Mouse (Mus musculus) cerebellum, postnatal 25 days (tissue): Measurements from ENCODE around the gene Nosip.
"Not testable (repeated sequence)": the region's sequence is repeated elsewhere in the genome, so short reads cannot be mapped to it uniquely, and the experiment has no call there.

Experiments used
- DNase-seq, 2 experiments: peaks; one replicate each; pipeline ENCODE4 v3.0.0; 2021; ENCODE audit warnings: mixed read lengths in 2 of 2

The Nosip gene

GRCm38 (mm10) chr7:45092048-45092447 lies 29.8 kb downstream of the Nosip start, which contains the start of gene Rcn3:
TSS of gene Rcn3 (minus strand) at chr7:45092221.
- DNase-seq = peak in 1 of 2 experiments; percentile 62

- no peak for DNase-seq
Observed at GRCm38 (mm10) chr7:45092828-45093515, 30.7 kb downstream of the Nosip start.

- DNase-seq = no peak
Observed at GRCm38 (mm10) chr7:45093516-45093905, 31.3 kb downstream of the Nosip start.

- DNase-seq = no peak
Observed at GRCm38 (mm10) chr7:45094121-45094520, 31.9 kb downstream of the Nosip start.

- no peak for DNase-seq
Observed at GRCm38 (mm10) chr7:45095367-45095766, 33.1 kb downstream of the Nosip start.

- not testable (repeated sequence) for DNase-seq
Observed at GRCm38 (mm10) chr7:45095965-45096364, 33.7 kb downstream of the Nosip start.

- no peak for DNase-seq
Observed at GRCm38 (mm10) chr7:45097479-45097878, 35.2 kb downstream of the Nosip start.

GRCm38 (mm10) chr7:45098541-45099240 lies 36.5 kb downstream of the Nosip start:
- no peak for DNase-seq

GRCm38 (mm10) chr7:45100046-45100445 lies 37.8 kb downstream of the Nosip start:
- DNase-seq = no peak

- no peak for DNase-seq
Observed at GRCm38 (mm10) chr7:45102441-45102840, 40.2 kb downstream of the Nosip start.

- no peak for DNase-seq
Observed at GRCm38 (mm10) chr7:45102940-45103585, 40.8 kb downstream of the Nosip start.

- DNase-seq = peak; percentile 48 to 62
Observed at GRCm38 (mm10) chr7:45103652-45104180, 41.5 kb downstream of the Nosip start, which contains the start of gene Fcgrt. TSS of gene Fcgrt (minus strand) at chr7:45103851.

- no peak for DNase-seq
Observed at GRCm38 (mm10) chr7:45104941-45105340, 42.7 kb downstream of the Nosip start.

- no peak for DNase-seq
Observed at GRCm38 (mm10) chr7:45105491-45105890, 43.3 kb downstream of the Nosip start.

GRCm38 (mm10) chr7:45106441-45106840 lies 44.2 kb downstream of the Nosip start:
- DNase-seq = no peak

- no peak for DNase-seq
Observed at GRCm38 (mm10) chr7:45107052-45107645, 44.9 kb downstream of the Nosip start.

- DNase-seq = not testable (repeated sequence)
Observed at GRCm38 (mm10) chr7:45110089-45110488, 47.9 kb downstream of the Nosip start.

- no peak for DNase-seq
Observed at GRCm38 (mm10) chr7:45111940-45112339, 49.7 kb downstream of the Nosip start.

GRCm38 (mm10) chr7:45112529-45112928 lies 50.3 kb downstream of the Nosip start:
- DNase-seq = no peak

- no peak for DNase-seq
Observed at GRCm38 (mm10) chr7:45113476-45113875, 51.2 kb downstream of the Nosip start.

- no peak for DNase-seq
Observed at GRCm38 (mm10) chr7:45117566-45117965, 55.3 kb downstream of the Nosip start.

GRCm38 (mm10) chr7:45118336-45118735 lies 56.1 kb downstream of the Nosip start:
- no peak for DNase-seq
